Mouse (Mus musculus) limb, embryonic 10.5 days (tissue): ENCODE results near the gene Iqschfp. TPM values are rescaled to one million over a fixed set of nuclear protein-coding genes. Genes with fewer than 3 reads are reported as not detected.

ENCODE experiments used
- DNase-seq: peaks from one replicate; pipeline ENCODE4 v3.0.0-alpha.2; 2017; ENCODE audit warnings: low spot score
- H3K27ac ChIP-seq: fragments of 300-500 bp; sonication (generic); 2 replicates; pipeline ENCODE4 v1.5.1; 2016; ENCODE audit warnings: mild to moderate bottlenecking
- H3K27me3 ChIP-seq: fragments of 300-500 bp; sonication (generic); 2 replicates; pipeline ENCODE4 v1.6.1; 2016; ENCODE audit warnings: low read depth, mild to moderate bottlenecking; ENCODE audit not compliant: poor library complexity, severe bottlenecking
- H3K36me3 ChIP-seq: fragments of 300-500 bp; sonication (generic); 2 replicates; pipeline ENCODE4 v1.6.1; 2016; ENCODE audit warnings: mild to moderate bottlenecking, moderate library complexity
- H3K4me1 ChIP-seq: fragments of 300-500 bp; sonication (generic); 2 replicates; pipeline ENCODE4 v1.6.1; 2016
- H3K4me3 ChIP-seq: fragments of 300-500 bp; sonication (generic); 2 replicates; pipeline ENCODE4 v1.5.1; 2016; ENCODE audit warnings: mild to moderate bottlenecking, moderate library complexity
- H3K9me3 ChIP-seq: fragments of 300-500 bp; sonication (generic); replicated peaks from 2 replicates; pipeline ENCODE4 v1.6.1; 2016; ENCODE audit warnings: mild to moderate bottlenecking
- WGBS: fragments of 180-500 bp; shearing (Covaris S2); methylation state at CpG from one replicate; pipeline ENCODE4 v1.1.7; 2016; 5-methylcytosine and 5-hydroxymethylcytosine counted together
- polyA plus RNA-seq: library from polyadenylated mRNA; unstranded; fragments of >200 nt; fragmentation: Nextera tagmentation; extraction: Ambion mirVana; gene quantifications from 2 replicates; pipeline ENCODE4 v1.2.1, GENCODE M21; 2016

The Iqschfp gene
- polyA plus RNA-seq, 1 experiment from 2014 or later: not detected

DNA sequence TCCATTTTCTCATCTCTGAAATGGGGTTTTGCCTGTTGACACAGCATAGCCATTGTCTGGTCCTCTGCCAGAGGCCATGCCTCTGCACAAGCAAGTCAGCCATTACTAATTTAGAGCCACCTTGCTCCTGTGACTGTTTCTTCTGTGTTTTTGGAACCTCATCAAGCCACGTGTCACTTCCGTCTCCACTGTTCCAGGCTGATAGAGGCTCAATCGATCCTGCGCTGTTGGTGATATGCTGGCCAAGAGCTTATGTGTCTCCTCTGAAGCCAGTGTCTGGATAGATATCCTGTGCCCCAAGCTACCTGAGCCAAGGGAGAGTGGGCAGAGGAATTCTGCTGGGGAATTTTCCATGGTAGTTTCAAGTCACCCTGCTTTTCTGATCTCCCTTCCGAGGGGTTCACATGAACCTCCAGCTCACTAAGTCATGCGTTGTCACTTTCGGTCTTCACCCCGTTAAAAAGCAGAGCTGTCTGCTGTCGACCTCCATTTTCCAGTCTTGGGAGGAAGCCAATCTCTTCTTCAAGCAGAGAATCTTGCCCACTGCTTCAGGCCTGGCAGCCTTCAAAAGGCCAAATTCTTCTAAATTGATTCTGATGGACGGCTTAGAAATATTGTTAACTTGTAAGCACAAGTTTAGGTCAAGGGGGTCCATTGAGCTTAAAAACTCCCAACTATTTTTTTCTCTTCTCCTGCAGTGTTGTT is 683.8 kb downstream of the Iqschfp start:
- 68% methylated on average over 10 of the region's 10 CpGs for WGBS
- no peaks in the 10 kb centered on the region for H3K9me3 ChIP-seq
- DNase-seq: no peak
- peaks cover 32% of the 10 kb centered on the region for H3K4me1 ChIP-seq
- peaks cover 13% of the 10 kb centered on the region; the same call in 1 of the 2 replicates for H3K27me3 ChIP-seq
- H3K36me3 ChIP-seq: no peaks in the 10 kb centered on the region
- H3K27ac ChIP-seq: no peak overlapping the region; the same call in 1 of the 2 replicates
- H3K4me3 ChIP-seq: no peak overlapping the region

DNA sequence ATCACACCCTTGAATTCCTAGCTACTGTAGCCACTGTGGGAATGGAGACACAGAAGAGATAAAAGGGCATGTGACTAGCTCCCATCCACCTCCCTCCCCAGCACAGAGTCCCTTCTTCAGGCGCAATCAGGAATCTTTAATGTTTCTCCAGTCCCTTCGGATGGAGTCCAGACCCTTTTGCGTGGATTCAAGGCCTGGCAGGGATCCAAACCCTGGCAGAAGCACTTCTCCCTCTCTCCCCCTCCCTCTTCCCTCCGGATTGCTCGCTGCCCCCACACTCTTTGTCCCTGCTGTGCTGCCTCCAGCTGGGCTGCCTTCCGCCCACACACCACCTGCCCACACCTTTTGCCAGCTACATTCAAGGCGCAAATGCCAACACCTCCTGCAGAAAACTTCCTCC is 684.4 kb downstream of the Iqschfp start:
- peaks cover 13% of the 10 kb centered on the region; the same call in 1 of the 2 replicates for H3K27me3 ChIP-seq
- 23% methylated on average over 7 of the region's 7 CpGs for WGBS
- H3K4me1 ChIP-seq: peaks cover 33% of the 10 kb centered on the region
- no peaks in the 10 kb centered on the region for H3K36me3 ChIP-seq
- no peak overlapping the region for H3K4me3 ChIP-seq
- no peak for DNase-seq
- no peaks in the 10 kb centered on the region for H3K9me3 ChIP-seq
- peak overlapping the region; percentile 58; the same call in 1 of the 2 replicates for H3K27ac ChIP-seq

DNA sequence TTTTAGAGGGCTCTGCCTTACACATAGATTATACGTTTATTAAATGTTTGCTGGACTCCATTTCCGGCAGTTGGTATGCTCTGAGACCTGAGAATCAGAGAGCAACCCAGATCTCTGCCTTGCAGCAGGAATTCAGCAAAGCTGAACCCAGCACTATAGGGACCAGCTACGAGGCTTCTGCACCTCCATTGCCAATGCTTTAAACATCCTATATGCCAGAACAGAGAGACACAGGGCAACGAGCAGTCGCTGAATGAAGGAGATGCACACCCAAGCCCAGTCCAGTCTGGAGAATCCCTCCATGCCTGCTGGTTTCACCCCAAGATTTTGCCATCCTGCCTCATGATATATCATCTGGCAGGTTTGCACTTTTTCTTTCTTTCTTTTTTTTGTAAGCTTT is 684.9 kb downstream of the Iqschfp start:
- peaks cover 13% of the 10 kb centered on the region; the same call in 1 of the 2 replicates for H3K27me3 ChIP-seq
- peak overlapping the region; percentile 58; the same call in 1 of the 2 replicates for H3K27ac ChIP-seq
- H3K36me3 ChIP-seq: no peaks in the 10 kb centered on the region
- peaks cover 38% of the 10 kb centered on the region for H3K4me1 ChIP-seq
- H3K4me3 ChIP-seq: no peak overlapping the region
- no peak for DNase-seq
- 57% methylated on average over 5 of the region's 5 CpGs for whole genome bisulfite sequencing
- H3K9me3 ChIP-seq: no peaks in the 10 kb centered on the region

DNA sequence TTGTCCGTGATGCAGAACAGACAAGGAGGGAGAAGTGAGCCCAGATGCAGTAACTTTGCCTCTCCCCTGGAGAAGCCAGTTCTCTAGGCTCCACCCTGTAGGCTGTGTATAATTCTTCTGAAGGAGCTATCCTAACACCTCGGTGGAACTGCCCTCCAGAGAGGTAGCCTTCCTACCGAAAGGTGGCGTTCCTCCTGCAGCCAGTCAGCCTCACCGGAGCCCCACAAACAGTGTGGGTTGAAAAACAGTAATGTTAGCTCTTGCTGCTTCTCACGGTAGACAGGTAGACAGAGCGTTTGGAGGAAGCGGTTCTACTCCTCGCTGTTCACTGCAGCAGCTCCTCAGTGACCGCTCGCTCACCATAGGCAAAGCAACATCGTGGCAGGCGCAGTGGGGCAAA is 689.6 kb downstream of the Iqschfp start:
- Histone ChIP-seq H3K27ac (peak overlapping the region; percentile 66), H3K4me1 (peaks cover 58% of the 10 kb centered on the region), H3K36me3 (no peaks in the 10 kb centered on the region), H3K27me3 (0 out of 2 replicates have a peak, but pooled peaks cover 5% of the 10 kb centered on the region), H3K4me3 (no peak overlapping the region), H3K9me3 (no peaks in the 10 kb centered on the region)
- 61% methylated on average over 13 of the region's 13 CpGs for WGBS
- no peak for DNase-seq

DNA sequence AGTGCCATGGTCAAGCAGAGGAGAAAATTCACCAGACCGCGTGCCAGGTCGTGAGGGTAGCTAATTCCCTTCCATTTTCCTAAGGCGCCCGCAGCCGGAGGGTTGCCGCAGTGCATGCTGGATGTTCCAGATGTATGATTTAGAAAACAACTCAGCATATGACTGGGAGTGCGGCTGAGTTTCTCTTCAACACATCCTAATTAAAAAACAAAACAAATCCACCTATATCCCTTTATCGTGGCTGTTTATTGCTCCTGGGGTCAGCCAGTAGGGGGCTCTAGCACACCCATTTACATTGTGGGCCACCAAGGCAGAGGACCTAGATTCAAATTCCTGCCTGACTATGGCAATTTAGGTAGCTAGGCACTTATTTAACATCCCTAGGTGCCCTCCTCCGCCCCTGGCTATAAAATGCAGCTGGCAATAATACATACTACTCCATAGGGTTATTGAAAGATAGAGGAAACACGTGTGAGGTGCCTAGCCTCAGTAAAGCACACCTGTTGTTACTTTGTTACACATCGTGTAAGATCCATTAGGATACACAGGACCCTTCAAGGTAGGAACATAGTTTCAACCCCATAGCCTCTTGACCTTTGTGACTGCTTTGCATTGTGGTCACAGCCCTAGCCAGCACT is 690.2 kb downstream of the Iqschfp start:
- H3K27ac ChIP-seq: peak overlapping the region; percentile 86
- DNase-seq: peak; percentile 47
- 74% methylated on average over 12 of the region's 12 CpGs for WGBS
- no peaks in the 10 kb centered on the region for H3K36me3 ChIP-seq
- no peaks in the 10 kb centered on the region for H3K27me3 ChIP-seq
- peaks cover 59% of the 10 kb centered on the region for H3K4me1 ChIP-seq
- H3K4me3 ChIP-seq: no peak overlapping the region
- no peaks in the 10 kb centered on the region for H3K9me3 ChIP-seq

DNA sequence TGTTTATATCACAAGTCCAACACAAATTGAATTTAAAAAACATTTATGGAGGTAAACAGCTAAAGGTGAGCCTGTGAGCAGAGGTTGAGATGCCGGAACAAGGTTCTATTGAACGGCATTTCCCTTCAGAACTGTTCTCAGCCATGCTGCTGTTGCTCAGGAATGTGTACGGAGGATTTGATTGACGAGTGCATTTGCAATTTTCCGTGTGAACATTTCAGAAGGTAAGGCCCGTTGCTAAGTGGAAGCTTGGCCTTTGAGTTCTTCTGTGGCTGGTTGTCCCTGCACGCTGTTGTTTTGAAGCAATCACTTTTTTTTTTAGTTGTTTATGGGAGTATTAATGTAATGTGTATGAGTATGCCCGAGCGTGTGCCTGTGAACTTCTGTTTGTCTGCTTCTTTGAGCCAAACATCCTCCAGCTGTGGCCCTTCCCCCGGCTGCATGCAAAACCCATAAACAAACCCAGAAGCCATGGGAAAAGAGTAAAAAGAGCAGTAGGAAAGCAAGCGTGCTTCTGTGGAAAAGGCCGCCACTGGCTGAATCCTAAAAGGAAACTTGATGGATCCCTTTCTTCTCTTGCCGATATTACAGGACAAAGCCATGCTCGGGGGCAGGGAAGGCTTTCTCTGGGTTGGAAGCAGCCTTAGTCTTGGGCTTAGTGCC is 691.1 kb downstream of the Iqschfp start:
- peak overlapping the region; percentile 86 for H3K27ac ChIP-seq
- 21% methylated on average over 14 of the region's 14 CpGs for WGBS
- no peaks in the 10 kb centered on the region for H3K27me3 ChIP-seq
- H3K36me3 ChIP-seq: no peaks in the 10 kb centered on the region
- H3K4me3 ChIP-seq: peak overlapping the region; percentile 30
- H3K9me3 ChIP-seq: no peaks in the 10 kb centered on the region
- peak; percentile 56 for DNase-seq
- peaks cover 68% of the 10 kb centered on the region for H3K4me1 ChIP-seq

DNA sequence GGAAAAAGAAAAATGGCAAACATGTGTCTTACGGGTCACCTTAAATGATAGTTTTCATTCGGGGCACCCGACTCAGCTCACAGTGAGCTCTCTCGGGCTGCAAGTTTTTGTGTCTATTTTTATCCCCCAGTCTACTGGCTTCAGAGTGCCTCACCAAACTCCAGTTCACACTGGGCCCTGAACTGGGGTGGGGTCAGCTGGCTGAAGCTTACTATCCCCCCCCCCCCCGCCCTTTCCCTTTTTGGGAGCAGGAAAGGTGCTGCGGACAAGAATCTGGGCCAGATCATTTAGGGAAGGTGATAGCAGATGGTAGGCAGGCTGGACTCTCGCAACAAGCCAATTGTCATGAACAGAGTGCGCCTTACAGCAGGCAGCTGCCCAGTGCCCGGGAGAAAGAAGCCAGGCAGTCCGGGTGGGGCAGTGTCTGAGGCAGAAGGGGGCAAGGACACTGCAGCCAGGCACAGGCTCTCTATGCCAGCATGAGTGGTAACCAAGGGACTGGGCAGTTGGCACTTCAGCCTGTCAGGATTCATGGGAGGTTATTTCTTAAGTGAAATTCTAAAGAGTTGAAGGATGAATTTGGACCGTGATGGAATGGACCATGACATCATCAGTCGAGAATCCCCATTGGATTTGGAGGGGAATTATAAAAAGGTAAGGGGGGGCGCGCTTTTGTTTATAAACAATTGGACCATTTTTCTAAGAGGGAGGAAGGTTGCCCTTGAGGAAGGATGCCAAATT is 691.9 kb downstream of the Iqschfp start:
- peak; percentile 49 for DNase-seq
- Histone ChIP-seq H3K27ac (peak overlapping the region; percentile 86), H3K9me3 (no peaks in the 10 kb centered on the region), H3K27me3 (no peaks in the 10 kb centered on the region), H3K4me1 (peaks cover 76% of the 10 kb centered on the region), H3K4me3 (peak overlapping the region; percentile 30), H3K36me3 (no peaks in the 10 kb centered on the region)
- WGBS: 46% methylated on average over 14 of the region's 14 CpGs

DNA sequence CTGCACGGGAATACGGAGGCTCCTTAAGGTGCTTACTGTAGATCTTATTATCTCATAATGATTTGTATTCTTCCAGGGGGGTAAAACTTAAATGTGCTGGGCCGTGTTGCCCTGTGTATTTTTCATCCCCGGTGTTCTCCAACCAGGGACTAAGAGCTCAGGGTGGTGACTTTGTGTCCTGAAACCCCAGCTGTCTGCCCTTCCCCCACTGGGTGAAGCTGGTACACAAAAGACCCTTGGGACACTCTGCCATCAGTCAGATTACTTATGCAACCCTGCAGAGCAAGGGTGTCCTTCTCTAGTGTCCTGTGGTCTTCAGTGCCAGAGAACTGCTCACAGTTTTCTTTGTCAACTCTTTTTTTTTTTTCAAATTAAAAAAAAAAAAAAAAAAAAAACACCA is 693.2 kb downstream of the Iqschfp start:
- no peak for DNase-seq
- H3K9me3 ChIP-seq: no peaks in the 10 kb centered on the region
- no peaks in the 10 kb centered on the region for H3K27me3 ChIP-seq
- H3K4me1 ChIP-seq: peaks cover 89% of the 10 kb centered on the region
- no peak overlapping the region for H3K4me3 ChIP-seq
- no peaks in the 10 kb centered on the region for H3K36me3 ChIP-seq
- 89% methylated on average over 4 of the region's 4 CpGs for WGBS
- peak overlapping the region; percentile 75 for H3K27ac ChIP-seq

DNA sequence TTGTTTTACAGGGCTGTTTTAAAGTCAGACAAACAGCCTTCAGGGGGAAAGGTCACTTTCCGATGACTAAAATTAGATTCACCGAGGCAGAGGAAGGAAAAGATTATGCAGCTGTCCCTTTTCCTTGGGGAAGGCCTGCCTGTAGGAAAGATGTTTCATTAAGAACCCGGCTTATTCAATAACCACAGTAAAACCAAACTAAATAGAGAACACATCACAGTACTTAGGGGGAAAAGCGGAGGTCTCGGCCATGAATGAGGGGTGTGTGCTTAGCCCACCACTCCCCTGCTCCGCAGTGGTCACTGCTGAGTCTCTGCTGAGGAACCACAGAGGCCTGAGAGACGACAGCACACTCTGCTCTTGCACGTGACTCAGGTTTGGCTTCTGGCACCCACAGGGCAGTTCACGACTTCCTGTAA is 694.6 kb downstream of the Iqschfp start:
- Histone ChIP-seq H3K9me3 (no peaks in the 10 kb centered on the region), H3K36me3 (no peaks in the 10 kb centered on the region), H3K27ac (peak overlapping the region; percentile 90), H3K4me3 (peak overlapping the region; percentile 22), H3K27me3 (no peaks in the 10 kb centered on the region), H3K4me1 (peaks cover 100% of the 10 kb centered on the region)
- WGBS: 11% methylated on average over 9 of the region's 9 CpGs
- peak; percentile 60 for DNase-seq

DNA sequence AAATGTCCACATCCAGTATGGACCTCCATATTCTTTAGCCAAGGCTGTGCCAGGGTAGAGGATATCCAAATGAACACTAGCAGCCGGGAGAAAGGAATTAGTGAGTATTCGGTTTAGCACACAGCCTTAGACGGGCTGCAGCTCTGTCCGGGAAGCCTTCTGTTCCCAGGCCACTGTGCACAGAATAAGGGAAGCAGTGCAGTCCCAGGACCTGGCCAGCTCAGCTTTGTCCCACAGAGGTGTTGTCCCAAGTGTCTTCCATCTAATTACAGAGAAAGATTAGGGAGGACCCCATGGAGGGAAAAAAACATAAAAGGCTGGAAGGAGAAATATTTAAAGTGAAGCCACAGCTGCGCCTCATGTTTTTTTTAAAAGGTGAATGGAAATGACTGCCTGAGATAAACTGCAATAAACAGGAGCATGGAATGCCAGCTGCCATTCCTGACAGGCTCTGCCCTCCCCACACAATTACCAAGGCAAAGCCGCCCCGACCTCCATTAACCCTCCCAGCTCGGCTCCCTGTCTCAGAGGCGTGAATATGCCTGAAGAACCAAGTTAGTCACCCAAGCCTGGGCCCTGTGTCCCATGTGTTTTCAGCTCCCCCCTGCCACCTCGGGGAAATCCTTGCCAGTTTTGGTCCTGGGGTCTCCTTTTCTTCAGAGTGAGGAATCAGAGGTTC is 695.7 kb downstream of the Iqschfp start:
- peaks cover 100% of the 10 kb centered on the region for H3K4me1 ChIP-seq
- peak overlapping the region; percentile 90 for H3K27ac ChIP-seq
- no peaks in the 10 kb centered on the region for H3K9me3 ChIP-seq
- WGBS: 36% methylated on average over 10 of the region's 10 CpGs
- peak; percentile 45 for DNase-seq
- H3K36me3 ChIP-seq: no peaks in the 10 kb centered on the region
- no peaks in the 10 kb centered on the region for H3K27me3 ChIP-seq
- H3K4me3 ChIP-seq: no peak overlapping the region

DNA sequence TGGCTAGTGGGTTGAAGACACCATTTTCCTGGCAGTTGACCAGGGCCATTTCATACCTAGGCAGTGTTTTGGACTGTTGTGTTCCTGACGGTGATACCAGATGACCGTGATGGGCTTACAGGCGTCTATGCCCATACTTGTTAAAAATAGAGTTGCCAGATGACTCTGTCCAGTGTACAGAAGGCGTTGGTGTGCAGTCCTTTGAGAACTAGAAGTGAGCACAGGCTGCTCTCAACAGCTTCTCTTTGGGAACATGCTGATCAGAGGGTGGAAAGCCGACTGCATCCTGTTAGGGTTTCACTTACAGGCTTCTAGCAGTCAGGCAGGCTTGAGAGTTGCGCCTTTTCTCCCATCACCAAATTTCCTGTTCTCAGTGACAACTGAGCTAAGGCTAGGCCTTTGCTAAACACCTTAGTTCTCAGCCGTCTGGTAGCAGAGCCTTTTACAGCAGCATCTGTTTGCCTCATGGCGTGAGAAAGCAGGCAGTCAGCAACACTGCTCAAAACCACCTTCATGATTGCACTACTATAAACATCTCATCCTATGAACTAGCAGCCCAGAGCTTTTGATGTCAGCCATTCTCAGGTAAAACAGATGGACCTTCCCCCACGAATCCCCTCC is 697.3 kb downstream of the Iqschfp start:
- no peaks in the 10 kb centered on the region for H3K36me3 ChIP-seq
- H3K4me3 ChIP-seq: no peak overlapping the region
- H3K27ac ChIP-seq: peak overlapping the region; percentile 84
- DNase-seq: peak; percentile 51
- H3K9me3 ChIP-seq: no peaks in the 10 kb centered on the region
- WGBS: 54% methylated on average over 9 of the region's 9 CpGs
- no peaks in the 10 kb centered on the region for H3K27me3 ChIP-seq
- H3K4me1 ChIP-seq: peaks cover 94% of the 10 kb centered on the region

DNA sequence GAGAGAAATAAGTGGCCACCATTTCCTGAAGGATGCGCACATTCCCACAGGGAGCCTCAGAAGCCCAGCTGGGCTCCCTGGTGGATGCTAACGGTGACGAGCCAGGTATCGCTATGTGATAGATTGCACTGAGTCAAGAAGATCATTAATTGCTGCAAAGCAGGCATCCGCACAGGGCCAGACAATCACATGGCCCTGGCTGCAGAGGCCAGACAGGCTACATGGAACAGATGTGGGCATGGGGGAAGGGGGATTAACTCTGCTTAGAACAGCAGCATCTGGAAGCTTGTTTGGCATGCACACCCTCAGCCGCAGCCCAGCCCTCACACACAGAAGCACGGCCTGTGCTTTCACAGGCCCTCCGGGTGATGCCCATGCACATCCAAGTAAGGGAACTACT is 698.4 kb downstream of the Iqschfp start:
- peak overlapping the region; percentile 84 for H3K27ac ChIP-seq
- no peaks in the 10 kb centered on the region for H3K36me3 ChIP-seq
- DNase-seq: peak; percentile 80
- H3K27me3 ChIP-seq: no peaks in the 10 kb centered on the region
- H3K9me3 ChIP-seq: no peaks in the 10 kb centered on the region
- H3K4me1 ChIP-seq: peaks cover 90% of the 10 kb centered on the region
- no peak overlapping the region for H3K4me3 ChIP-seq
- 21% methylated on average over 8 of the region's 8 CpGs for WGBS
